14 mouse cellular contexts compared by ENCODE assay signal in the genomic region with DNA sequence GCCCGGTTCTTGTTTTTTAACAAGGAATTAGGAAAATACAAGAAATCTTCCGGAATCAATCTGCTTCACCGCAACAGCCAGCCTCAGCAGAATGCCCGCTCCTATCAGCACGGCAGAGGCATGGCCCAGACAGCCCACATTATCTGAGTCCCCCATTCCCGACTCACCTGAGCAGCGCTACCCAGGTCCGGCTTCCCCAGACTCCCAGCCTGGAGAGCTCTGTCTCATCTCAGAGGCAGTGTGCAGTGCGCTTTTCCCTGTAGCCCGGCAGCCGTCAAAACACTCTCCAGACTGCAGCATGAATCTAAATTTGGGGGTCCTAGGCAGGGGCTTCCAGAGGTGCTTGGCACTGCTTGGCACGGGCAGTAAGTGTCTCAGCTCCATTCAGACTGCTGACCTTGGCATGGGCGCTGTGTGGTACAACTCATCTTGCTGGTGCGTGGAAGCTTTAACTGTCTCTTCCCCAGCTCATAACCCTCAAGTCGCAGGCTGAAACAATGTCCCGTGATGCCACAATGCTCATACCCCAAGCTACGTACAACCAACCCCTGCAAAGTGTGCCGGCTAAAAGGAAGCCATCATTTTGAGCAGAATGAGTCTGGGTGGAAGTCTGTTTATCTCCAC.
DNase-seq lines count a peak whose midpoint lies in the region; ATAC-seq and TF ChIP-seq lines count a peak whose summit lies in the region.
"Had no signal": no experiment of that assay in that cellular context is flagged by ENCODE, and none has a peak within 500 bp of the region (broad histone marks: within the 10 kb centered on the region; RNA-seq: fewer than 3 reads in every experiment).

No protein-coding gene starts in this region.

- H3K27ac ChIP-seq in embryonic facial prominence, embryonic 14.5 days (replicated peaks; ENCODE audit: low read depth, low read length) = no peak overlapping the region
- 0 out of 2 replicates have a peak overlapping the region, but pooled peaks have one; percentile 3 for H3K27ac ChIP-seq in neural tube, embryonic 13.5 days (replicated peaks)
- no peak overlapping the region for H3K27ac ChIP-seq in intestine, embryonic 16.5 days (ENCODE audit: low read length)
- no peak overlapping the region for H3K27ac ChIP-seq in heart, adult 2 months
- H3K27ac ChIP-seq: kidney, embryonic 15.5 days; liver, embryonic 12.5 days; stomach, embryonic 15.5 days had no signal

- H3K36me3 ChIP-seq in embryonic facial prominence, embryonic 14.5 days (ENCODE audit: control insufficient read depth, insufficient read depth, low read length) = no peaks in the 10 kb centered on the region
- H3K36me3 ChIP-seq in neural tube, embryonic 13.5 days = no peaks in the 10 kb centered on the region
- H3K36me3 ChIP-seq in intestine, embryonic 16.5 days (ENCODE audit: control insufficient read depth, insufficient read depth, low read length) = no peaks in the 10 kb centered on the region
- no peaks in the 10 kb centered on the region for H3K36me3 ChIP-seq in heart, adult 2 months (ENCODE audit: control insufficient read depth, insufficient read depth, low read length)
- H3K36me3 ChIP-seq: heart, embryonic 12.5 days; kidney, embryonic 15.5 days; liver, embryonic 12.5 days; stomach, embryonic 15.5 days had no signal

- peak overlapping the region; percentile 9; the same call in 1 of the 2 replicates for H3K4me3 ChIP-seq in embryonic facial prominence, embryonic 14.5 days (ENCODE audit: low read depth, low read length)
- H3K4me3 ChIP-seq in neural tube, embryonic 13.5 days = no peak overlapping the region
- no peak overlapping the region for H3K4me3 ChIP-seq in intestine, embryonic 16.5 days (ENCODE audit: low read length)
- no peak overlapping the region for H3K4me3 ChIP-seq in heart, adult 2 months
- H3K4me3 ChIP-seq: heart, embryonic 12.5 days; kidney, embryonic 15.5 days; liver, embryonic 12.5 days; stomach, embryonic 15.5 days had no signal

- H3K9me3 ChIP-seq in embryonic facial prominence, embryonic 14.5 days (ENCODE audit: control insufficient read depth, low read length) = no peaks in the 10 kb centered on the region
- no peaks in the 10 kb centered on the region for H3K9me3 ChIP-seq in neural tube, embryonic 13.5 days
- H3K9me3 ChIP-seq in intestine, embryonic 16.5 days (ENCODE audit: control insufficient read depth, low read length) = no peaks in the 10 kb centered on the region
- H3K9me3 ChIP-seq: heart, embryonic 12.5 days; kidney, embryonic 15.5 days; liver, embryonic 12.5 days; stomach, embryonic 15.5 days had no signal

- H3K79me2 ChIP-seq in heart, adult 2 months (replicated peaks; ENCODE audit: control insufficient read depth, insufficient read depth, low read length) = no peaks in the 10 kb centered on the region

- intact Hi-C loops in heart, adult 2 months (cut with DNase I) = no loop called here

- H3K4me1 ChIP-seq in embryonic facial prominence, embryonic 14.5 days (ENCODE audit: control insufficient read depth, insufficient read depth, low read length) = 0 out of 2 replicates have a peak, but pooled peaks cover 4% of the 10 kb centered on the region
- peaks cover 30% of the 10 kb centered on the region for H3K4me1 ChIP-seq in neural tube, embryonic 13.5 days (replicated peaks)
- H3K4me1 ChIP-seq in intestine, embryonic 16.5 days (ENCODE audit: control insufficient read depth, insufficient read depth, low read length) = no peaks in the 10 kb centered on the region
- H3K4me1 ChIP-seq in heart, adult 2 months (ENCODE audit: control insufficient read depth, insufficient read depth, low read length) = no peaks in the 10 kb centered on the region
- H3K4me1 ChIP-seq: liver, embryonic 12.5 days; stomach, embryonic 15.5 days had no signal

- ATAC-seq in frontal cortex, adult (ENCODE audit: low TSS enrichment) = peak; percentile 75
- ATAC-seq in embryonic facial prominence, embryonic 14.5 days (ENCODE audit: low read depth) = no peak
- ATAC-seq in neural tube, embryonic 13.5 days (ENCODE audit: low read depth) = 0 out of 2 replicates have a peak, but pooled peaks have one; percentile 55
- ATAC-seq in intestine, embryonic 16.5 days = no peak
- ATAC-seq: liver, embryonic 12.5 days had no signal

- WGBS in embryonic facial prominence, embryonic 14.5 days = 63% methylated on average over 18 of the region's 18 CpGs
- 88% methylated on average over 18 of the region's 18 CpGs for WGBS in neural tube, embryonic 13.5 days
- WGBS in intestine, embryonic 16.5 days = 68% methylated on average over 18 of the region's 18 CpGs
- WGBS in heart, adult 2 months = 62% methylated on average over 18 of the region's 18 CpGs

- no peak for TF ChIP-seq EP300 in heart, adult 2 months (IDR thresholded peaks at IDR 0.05; ENCODE audit: insufficient read depth, low read depth, low read length)

- TF ChIP-seq POLR2A in heart, adult 2 months (IDR thresholded peaks at IDR 0.05; ENCODE audit: insufficient read depth, low read depth, low read length) = no peak

- peak overlapping the region; percentile 28; the same call in 1 of the 2 replicates for H3K9ac ChIP-seq in embryonic facial prominence, embryonic 14.5 days (ENCODE audit: low read depth, low read length)
- H3K9ac ChIP-seq in neural tube, embryonic 13.5 days = peak overlapping the region; percentile 14
- no peak overlapping the region for H3K9ac ChIP-seq in intestine, embryonic 16.5 days (ENCODE audit: low read depth, low read length)
- H3K9ac ChIP-seq in heart, adult 2 months (ENCODE audit: low read depth, low read length) = no peak overlapping the region
- H3K9ac ChIP-seq: heart, embryonic 12.5 days; kidney, embryonic 15.5 days; liver, embryonic 12.5 days; stomach, embryonic 15.5 days had no signal

- TF ChIP-seq CTCF in heart, adult 2 months (IDR thresholded peaks at IDR 0.05) = no peak

- H3K4me2 ChIP-seq in embryonic facial prominence, embryonic 14.5 days (ENCODE audit: low read depth, low read length) = peak overlapping the region; percentile 32
- no peak overlapping the region for H3K4me2 ChIP-seq in neural tube, embryonic 13.5 days
- H3K4me2 ChIP-seq in intestine, embryonic 16.5 days (ENCODE audit: low read depth, low read length) = no peak overlapping the region
- H3K4me2 ChIP-seq: heart, embryonic 12.5 days; kidney, embryonic 15.5 days; liver, embryonic 12.5 days; stomach, embryonic 15.5 days had no signal

- no peak for DNase-seq in frontal cortex, postnatal 10 days (ENCODE audit: low spot score in 2 of 2)
- DNase-seq in embryonic facial prominence, embryonic 14.5 days (ENCODE audit: low spot score) = no peak
- peak; percentile 41 for DNase-seq in layer of hippocampus, adult 9-11 months
- no peak for DNase-seq in heart, adult 2 months
- no peak for DNase-seq in adrenal gland, postnatal 10 days
- DNase-seq: adrenal gland, adult 8-10 months; cerebellum, adult 2 months had no signal

- no peaks in the 10 kb centered on the region for H3K27me3 ChIP-seq in embryonic facial prominence, embryonic 14.5 days (replicated peaks; ENCODE audit: control insufficient read depth, insufficient read depth, low read length)
- no peaks in the 10 kb centered on the region for H3K27me3 ChIP-seq in neural tube, embryonic 13.5 days
- H3K27me3 ChIP-seq in intestine, embryonic 16.5 days (replicated peaks; ENCODE audit: control insufficient read depth, insufficient read depth, low read length) = no peaks in the 10 kb centered on the region
- H3K27me3 ChIP-seq in heart, adult 2 months (ENCODE audit: control insufficient read depth, insufficient read depth, low read length) = no peaks in the 10 kb centered on the region
- H3K27me3 ChIP-seq: heart, embryonic 12.5 days; kidney, embryonic 15.5 days; liver, embryonic 12.5 days; stomach, embryonic 15.5 days had no signal

Comparison
In these comparisons a context has a peak if more than half of its experiments do, and no peak if none do; other contexts are left out.
1. ATAC-seq: peak in frontal cortex, adult (single experiment) and neural tube, embryonic 13.5 days (single experiment); none in embryonic facial prominence, embryonic 14.5 days (single experiment) and intestine, embryonic 16.5 days (single experiment).
2. H3K9ac ChIP-seq: peak in embryonic facial prominence, embryonic 14.5 days (single experiment) and neural tube, embryonic 13.5 days (single experiment); none in intestine, embryonic 16.5 days (single experiment) and heart, adult 2 months (single experiment).